8 mouse cellular contexts compared by ENCODE assay signal in the genomic region with DNA sequence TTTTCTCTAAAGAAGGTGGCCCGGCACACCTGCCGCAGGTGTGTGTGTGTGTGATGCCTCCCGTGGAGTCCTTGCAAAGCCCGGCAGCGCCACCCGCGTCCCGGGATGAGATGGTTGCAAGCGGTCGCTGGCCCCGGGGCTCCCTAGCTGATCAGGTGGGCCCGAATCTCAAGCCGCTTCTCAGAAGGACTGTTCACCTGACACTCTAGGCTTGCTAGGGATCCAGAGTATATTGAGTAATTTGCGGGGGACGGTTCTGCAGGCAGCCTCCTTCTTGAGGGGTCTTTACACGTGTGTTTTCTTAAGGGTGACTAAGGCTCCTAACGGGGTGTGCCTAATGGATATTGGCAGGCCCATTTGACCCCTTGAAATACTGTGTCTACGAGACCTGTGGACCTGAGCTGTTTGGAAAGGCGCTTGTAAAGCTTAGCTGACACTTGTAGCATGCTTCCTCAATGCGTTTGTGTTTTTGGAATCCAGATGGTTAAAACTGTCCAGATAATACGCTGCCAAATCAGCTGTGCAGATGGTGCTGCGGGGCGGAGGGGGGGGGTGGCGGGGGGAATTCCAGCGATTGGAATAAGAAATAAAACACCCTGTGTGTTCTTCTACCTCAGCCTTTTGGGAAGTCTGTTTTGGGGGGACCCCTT. TPM values are rescaled to one million over a fixed set of nuclear protein-coding genes. Genes with fewer than 3 reads are reported as not detected.
DNase-seq lines count a peak whose midpoint lies in the region; ATAC-seq and TF ChIP-seq lines count a peak whose summit lies in the region.

No protein-coding gene starts in this region.

- peak overlapping the region; percentile 80 for H3K4me3 ChIP-seq in hindbrain, embryonic 16.5 days (ENCODE audit: low read length)
- peak overlapping the region; percentile 88 for H3K4me3 ChIP-seq in liver, embryonic 11.5 days (ENCODE audit: low read depth, low read length)
- H3K4me3 ChIP-seq in stomach, postnatal 0 days (ENCODE audit: low read depth, low read length): peak overlapping the region; percentile 83

- WGBS in hindbrain, embryonic 16.5 days: 2% methylated on average over 25 of the region's 25 CpGs
- 2% methylated on average over 25 of the region's 25 CpGs for WGBS in liver, embryonic 11.5 days
- 1% methylated on average over 25 of the region's 25 CpGs for WGBS in stomach, postnatal 0 days

- no peaks in the 10 kb centered on the region for H3K36me3 ChIP-seq in hindbrain, embryonic 16.5 days (ENCODE audit: control insufficient read depth, insufficient read depth, low read length)
- H3K36me3 ChIP-seq in liver, embryonic 11.5 days (ENCODE audit: control insufficient read depth, insufficient read depth, low read length): no peaks in the 10 kb centered on the region
- H3K36me3 ChIP-seq in stomach, postnatal 0 days (ENCODE audit: control insufficient read depth, insufficient read depth, low read length): no peaks in the 10 kb centered on the region

- H3K4me2 ChIP-seq in hindbrain, embryonic 16.5 days (ENCODE audit: low read length): peak overlapping the region; percentile 85
- H3K4me2 ChIP-seq in liver, embryonic 11.5 days: peak overlapping the region; percentile 88
- H3K4me2 ChIP-seq in stomach, postnatal 0 days (replicated peaks; ENCODE audit: low read depth): peak overlapping the region; percentile 92

- H3K9me3 ChIP-seq in hindbrain, embryonic 16.5 days (ENCODE audit: control insufficient read depth, low read length): no peaks in the 10 kb centered on the region
- no peaks in the 10 kb centered on the region for H3K9me3 ChIP-seq in liver, embryonic 11.5 days (ENCODE audit: control insufficient read depth, low read length)
- H3K9me3 ChIP-seq in stomach, postnatal 0 days (ENCODE audit: control insufficient read depth, low read length): no peaks in the 10 kb centered on the region

- TF ChIP-seq EP300 in stomach, postnatal 0 days (optimal IDR thresholded peaks at IDR 0.05): no peak

- peak overlapping the region; percentile 80; the same call in 1 of the 2 replicates for H3K27ac ChIP-seq in hindbrain, embryonic 16.5 days (ENCODE audit: low read depth, low read length)
- H3K27ac ChIP-seq in liver, embryonic 11.5 days (ENCODE audit: low read depth, low read length): peak overlapping the region; percentile 79
- peak overlapping the region; percentile 77 for H3K27ac ChIP-seq in stomach, postnatal 0 days (replicated peaks)

- peaks cover 12% of the 10 kb centered on the region for H3K4me1 ChIP-seq in hindbrain, embryonic 16.5 days (ENCODE audit: control insufficient read depth, insufficient read depth, low read depth, low read length)
- H3K4me1 ChIP-seq in liver, embryonic 11.5 days (replicated peaks; ENCODE audit: control insufficient read depth, insufficient read depth, low read length): peaks cover 18% of the 10 kb centered on the region
- no peaks in the 10 kb centered on the region for H3K4me1 ChIP-seq in stomach, postnatal 0 days (replicated peaks; ENCODE audit: control insufficient read depth, insufficient read depth)

- DNase-seq in CD4-positive, CD25-positive, alpha-beta regulatory T cell, adult 2 months (ENCODE audit: low read depth, low spot score): peak; percentile 62
- peak; percentile 60 to 67 for DNase-seq in cerebellum, adult 18-20 months
- DNase-seq in gastrocnemius, adult 18-20 months (ENCODE audit: low spot score): peak; percentile 30
- peak; percentile 57 for DNase-seq in liver, embryonic 11.5 days (ENCODE audit: low spot score)
- DNase-seq in naive thymus-derived CD4-positive, alpha-beta T cell, adult 2 months (ENCODE audit: low read depth): peak; percentile 56
- DNase-seq in stomach, postnatal 0 days (ENCODE audit: low spot score): peak; percentile 70

- no peaks in the 10 kb centered on the region for H3K27me3 ChIP-seq in hindbrain, embryonic 16.5 days (replicated peaks; ENCODE audit: control insufficient read depth, insufficient read depth, low read length)
- no peaks in the 10 kb centered on the region; the same call in 1 of the 2 replicates for H3K27me3 ChIP-seq in liver, embryonic 11.5 days (replicated peaks; ENCODE audit: control insufficient read depth, insufficient read depth, low read length)
- H3K27me3 ChIP-seq in stomach, postnatal 0 days (ENCODE audit: control insufficient read depth, insufficient read depth, low read length): no peaks in the 10 kb centered on the region

- TF ChIP-seq CTCF in stomach, postnatal 0 days (IDR thresholded peaks at IDR 0.05; ENCODE audit: low read depth): peak; percentile 54

- ATAC-seq in CD4-positive, CD25-positive, alpha-beta regulatory T cell, adult 4 months: no peak
- peak; percentile 12 for ATAC-seq in hindbrain, embryonic 16.5 days
- no peak; the same call in 1 of the 2 replicates for ATAC-seq in liver, embryonic 11.5 days (replicated peaks; ENCODE audit: low FRiP score)
- peak; percentile 29 for ATAC-seq in stomach, postnatal 0 days (ENCODE audit: low FRiP score, low TSS enrichment)

- H3K9ac ChIP-seq in hindbrain, embryonic 16.5 days (ENCODE audit: low read depth, low read length): peak overlapping the region; percentile 86
- H3K9ac ChIP-seq in liver, embryonic 11.5 days (ENCODE audit: low read depth, low read length): peak overlapping the region; percentile 71
- H3K9ac ChIP-seq in stomach, postnatal 0 days (ENCODE audit: low read length): peak overlapping the region; percentile 79

RNA-seq across cellular contexts. Expression of a gene that starts 0.9 kb away (rescaled TPM):
- polyA plus RNA-seq in CD4-positive, CD25-positive, alpha-beta regulatory T cell, adult 4 months (2017; shearing (Covaris generic)): 10 to 100 TPM; 13.4 to 19.9 TPM
- total RNA-seq in gastrocnemius, adult 18-20 months (2021): 10 to 100 TPM; 11.3 to 12.2 TPM
- 7.8 and 9.6 TPM in 2 replicates for polyA plus RNA-seq in hindbrain, embryonic 16.5 days (2015; fragmentation: Nextera tagmentation; extraction: Ambion mirVana)
- polyA plus RNA-seq in liver, embryonic 11.5 days (2014; fragmentation: Nextera tagmentation; extraction: Ambion mirVana): 3.1 and 4.4 TPM in 2 replicates
- 5.1 and 7.5 TPM in 2 replicates for polyA plus RNA-seq in stomach, postnatal 0 days (2015; fragmentation: Nextera tagmentation; extraction: Ambion mirVana)

Comparison
In these comparisons a context has a peak if more than half of its experiments do, and no peak if none do; other contexts are left out.
1. ATAC-seq: peak in hindbrain, embryonic 16.5 days (single experiment) and stomach, postnatal 0 days (single experiment); none in CD4-positive, CD25-positive, alpha-beta regulatory T cell, adult 4 months (single experiment) and liver, embryonic 11.5 days (single experiment).
2. Peak in every context shown above with its lines, with median percentiles within 50 percentile points of each other: DNase-seq, H3K27ac ChIP-seq, H3K4me2 ChIP-seq, H3K4me3 ChIP-seq and H3K9ac ChIP-seq.